Mouse (Mus musculus) embryonic facial prominence, embryonic 12.5 days (tissue): ENCODE data around the gene Myl6b. TPM values are rescaled to one million over a fixed set of nuclear protein-coding genes. Genes with fewer than 3 reads are reported as not detected.

Experiments used
- ATAC-seq: fragments of 200-750 bp; cut with Nextera tagmentation; 2 replicates; pipeline ENCODE4 v1.8.0; 2017; ENCODE audit not compliant: insufficient number of reproducible peaks, insufficient read depth, low FRiP score, low TSS enrichment
- H3K27ac ChIP-seq: fragments of 300-500 bp; sonication (generic); 2 replicates; pipeline ENCODE4 v1.5.1; 2016; ENCODE audit warnings: mild to moderate bottlenecking
- H3K27me3 ChIP-seq: fragments of 300-500 bp; sonication (generic); 2 replicates; pipeline ENCODE4 v1.6.1; 2016; ENCODE audit warnings: mild to moderate bottlenecking, moderate library complexity
- H3K36me3 ChIP-seq: fragments of 300-500 bp; sonication (generic); 2 replicates; pipeline ENCODE4 v1.6.1; 2016; ENCODE audit warnings: mild to moderate bottlenecking
- H3K4me1 ChIP-seq: fragments of 300-500 bp; sonication (generic); 2 replicates; pipeline ENCODE4 v1.6.1; 2016
- H3K4me2 ChIP-seq: fragments of 300-500 bp; sonication (generic); replicated peaks from 2 replicates; pipeline ENCODE4 v1.6.1; 2016; ENCODE audit warnings: mild to moderate bottlenecking, moderate library complexity
- H3K4me3 ChIP-seq: fragments of 300-500 bp; sonication (generic); 2 replicates; pipeline ENCODE4 v1.5.1; 2016; ENCODE audit warnings: mild to moderate bottlenecking
- H3K9ac ChIP-seq: fragments of 300-500 bp; sonication (generic); 2 replicates; pipeline ENCODE4 v1.6.1; 2016; ENCODE audit warnings: mild to moderate bottlenecking, moderate library complexity
- H3K9me3 ChIP-seq: fragments of 300-500 bp; sonication (generic); 2 replicates; pipeline ENCODE4 v1.6.1; 2016; ENCODE audit warnings: mild to moderate bottlenecking, moderate library complexity
- WGBS: fragments of 180-500 bp; shearing (Covaris S2); methylation state at CpG from one replicate; pipeline ENCODE4 v1.1.7; 2016; 5-methylcytosine and 5-hydroxymethylcytosine counted together
- polyA plus RNA-seq: library from polyadenylated mRNA; unstranded; fragments of >200 nt; fragmentation: Nextera tagmentation; extraction: Ambion mirVana; gene quantifications from 2 replicates; pipeline ENCODE4 v1.2.1, GENCODE M21; 2016

Myl6b gene
- 3.2 and 3.9 TPM in 2 replicates for polyA plus RNA-seq

DNA sequence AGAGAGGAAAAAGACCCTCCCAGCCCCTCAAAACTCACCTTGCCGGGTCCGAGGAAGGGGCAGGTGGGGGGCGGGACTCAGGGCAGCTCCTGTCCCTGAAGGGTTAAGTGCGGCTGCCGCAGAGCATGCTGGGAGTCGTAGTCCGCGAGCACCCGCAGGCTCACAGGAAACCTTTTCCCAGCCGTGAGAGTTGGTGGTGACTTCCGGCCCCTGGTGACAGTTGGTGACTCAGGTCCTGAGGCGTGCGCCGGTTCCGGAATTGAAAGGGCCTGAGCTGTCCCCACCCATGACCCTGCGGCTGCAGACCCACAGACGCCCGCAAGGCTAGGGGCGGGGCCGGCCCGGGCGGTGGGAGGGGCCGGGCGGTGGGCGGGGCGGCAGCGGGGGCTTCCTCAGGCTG is at the start of gene Myl6b:
Myl6b (minus strand) TSS at position 96 of the 400 bp plus-strand sequence.
- Histone ChIP-seq H3K27ac (peak within 1 kb of the TSS; percentile 85), H3K4me2 (peak within 1 kb of the TSS; percentile 61), H3K27me3 (no peaks in the 10 kb centered on the region), H3K36me3 (no peaks in the 10 kb centered on the region), H3K4me3 (peak within 1 kb of the TSS; percentile 55), H3K9me3 (no peaks in the 10 kb centered on the region), H3K9ac (peak within 1 kb of the TSS; percentile 58), H3K4me1 (peaks cover 13% of the 10 kb centered on the region)
- peak; percentile 78 for ATAC-seq
- WGBS = under 1% methylated on average over 27 of the region's 27 CpGs

DNA sequence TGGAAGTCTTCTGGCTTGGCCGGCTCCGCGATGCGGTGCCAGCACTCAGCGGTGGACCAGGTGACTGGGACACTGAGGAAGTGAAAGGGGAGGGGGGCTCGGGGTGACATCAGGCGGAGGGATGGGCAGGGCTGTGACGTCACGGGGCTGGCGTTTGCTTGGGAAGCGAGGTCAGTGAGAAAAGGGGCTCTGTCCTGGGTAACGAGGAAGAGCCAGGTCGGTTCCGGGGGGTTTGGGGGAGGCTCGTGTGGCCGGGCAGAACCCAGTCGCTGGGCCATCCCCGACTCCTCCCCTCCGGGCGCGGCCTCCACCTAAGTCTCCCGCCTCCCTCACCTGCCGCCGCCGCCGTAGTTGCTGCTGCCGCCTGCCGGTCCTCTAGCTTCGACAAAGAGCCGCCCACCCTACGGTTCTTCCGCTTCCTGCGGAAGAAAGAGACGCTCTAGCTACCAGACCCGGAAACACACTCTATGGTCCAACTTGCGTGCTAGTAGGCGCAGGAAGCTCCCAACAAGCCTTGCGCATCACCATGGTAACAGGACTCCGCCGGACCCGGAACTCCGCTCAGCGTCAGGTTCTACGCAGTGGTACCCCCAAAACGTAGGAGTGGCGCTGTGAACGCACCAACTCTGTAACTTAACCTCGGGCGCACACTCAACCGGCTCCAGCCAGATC is 49.0 kb upstream of the Myl6b start, which contains the start of gene Zc3h10:
Zc3h10 (minus strand) TSS at position 414 of the 672 bp plus-strand sequence.
- H3K4me2 ChIP-seq = peak within 1 kb of the TSS; percentile 80
- peak within 1 kb of the TSS; percentile 76 for H3K9ac ChIP-seq
- WGBS = under 1% methylated on average over 47 of the region's 50 CpGs
- peak within 1 kb of the TSS; percentile 53 for H3K4me3 ChIP-seq
- ATAC-seq = peak; percentile 80
- peak within 1 kb of the TSS; percentile 98 for H3K27ac ChIP-seq
- H3K27me3 ChIP-seq = no peaks in the 10 kb centered on the region
- peaks cover 28% of the 10 kb centered on the region for H3K36me3 ChIP-seq
- H3K4me1 ChIP-seq = peaks cover 8% of the 10 kb centered on the region
- no peaks in the 10 kb centered on the region for H3K9me3 ChIP-seq

DNA sequence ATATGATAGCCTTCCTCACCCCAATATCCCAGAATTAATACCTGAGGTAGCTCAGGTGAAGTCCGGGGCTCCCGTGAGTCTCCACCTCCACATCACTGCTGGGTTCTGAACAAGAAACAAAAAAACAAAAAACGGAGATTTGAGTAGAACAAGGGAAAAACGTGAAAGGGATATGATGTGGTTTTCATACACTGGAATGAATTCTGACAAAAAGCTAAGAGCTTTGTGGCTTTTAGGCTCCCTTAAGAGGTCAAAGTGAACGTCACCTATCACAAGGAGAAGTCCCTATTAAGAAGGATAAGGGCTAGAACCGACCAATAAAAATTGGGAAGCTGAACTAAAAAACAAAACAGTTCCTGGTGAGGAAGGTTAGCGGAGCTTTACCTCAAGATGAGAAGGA is 48.3 kb upstream of the Myl6b start:
- ATAC-seq = no peak
- H3K9me3 ChIP-seq = no peaks in the 10 kb centered on the region
- H3K9ac ChIP-seq = peak overlapping the region; percentile 76
- H3K4me1 ChIP-seq = peaks cover 8% of the 10 kb centered on the region
- H3K27ac ChIP-seq = peak overlapping the region; percentile 88
- no peaks in the 10 kb centered on the region for H3K27me3 ChIP-seq
- peaks cover 33% of the 10 kb centered on the region for H3K36me3 ChIP-seq
- peak overlapping the region; percentile 80 for H3K4me2 ChIP-seq
- peak overlapping the region; percentile 53 for H3K4me3 ChIP-seq
- 26% methylated on average over 7 of the region's 7 CpGs for WGBS

DNA sequence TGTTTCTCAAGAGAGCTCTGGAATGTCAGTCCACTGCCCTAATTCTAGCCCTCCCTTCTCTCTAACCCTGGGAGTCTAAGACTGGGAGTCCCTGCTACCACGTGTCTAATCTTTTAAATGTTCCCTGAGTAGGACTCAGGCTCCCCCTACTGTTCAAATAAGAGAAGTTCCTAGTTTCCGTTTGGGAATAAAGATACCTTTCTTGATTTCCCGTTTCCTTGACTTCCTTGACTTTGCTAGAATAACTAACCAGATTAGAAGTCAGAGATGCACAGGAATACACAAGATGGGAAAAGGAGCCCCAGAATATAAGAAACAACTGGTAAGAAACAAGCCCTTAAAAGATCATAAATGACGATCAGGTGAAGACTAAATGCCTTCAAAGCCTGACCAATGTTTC is 47.9 kb upstream of the Myl6b start:
- Histone ChIP-seq H3K4me2 (peak overlapping the region; percentile 80), H3K9ac (peak overlapping the region; percentile 76), H3K36me3 (peaks cover 34% of the 10 kb centered on the region), H3K9me3 (no peaks in the 10 kb centered on the region), H3K27me3 (no peaks in the 10 kb centered on the region), H3K4me1 (peaks cover 8% of the 10 kb centered on the region), H3K27ac (peak overlapping the region; percentile 88; the same call in 1 of the 2 replicates), H3K4me3 (peak overlapping the region; percentile 53)
- ATAC-seq = no peak
- 13% methylated on average over 4 of the region's 4 CpGs for WGBS

DNA sequence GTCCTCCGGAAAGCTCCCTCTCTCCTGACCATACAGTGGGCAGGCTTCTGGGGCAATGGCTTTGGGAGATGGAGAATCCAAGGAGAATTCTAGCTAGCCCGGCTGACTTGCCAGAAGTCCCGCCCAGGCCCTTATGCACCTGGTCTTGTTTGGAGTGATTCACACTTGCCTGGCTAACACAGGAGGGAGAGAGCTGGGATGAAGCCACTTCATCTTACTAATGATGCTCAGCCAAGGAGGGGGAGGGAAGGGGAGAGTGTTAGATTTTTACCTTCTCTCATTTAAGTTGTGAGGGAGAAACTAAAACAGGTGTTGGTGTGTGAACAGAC is 47.0 kb upstream of the Myl6b start:
- WGBS = 84% methylated on average over 3 of the region's 3 CpGs
- Histone ChIP-seq H3K9ac (no peak overlapping the region), H3K27me3 (no peaks in the 10 kb centered on the region), H3K4me2 (no peak overlapping the region), H3K4me3 (no peak overlapping the region), H3K36me3 (peaks cover 40% of the 10 kb centered on the region), H3K27ac (no peak overlapping the region), H3K9me3 (no peaks in the 10 kb centered on the region), H3K4me1 (peaks cover 8% of the 10 kb centered on the region)
- no peak for ATAC-seq

DNA sequence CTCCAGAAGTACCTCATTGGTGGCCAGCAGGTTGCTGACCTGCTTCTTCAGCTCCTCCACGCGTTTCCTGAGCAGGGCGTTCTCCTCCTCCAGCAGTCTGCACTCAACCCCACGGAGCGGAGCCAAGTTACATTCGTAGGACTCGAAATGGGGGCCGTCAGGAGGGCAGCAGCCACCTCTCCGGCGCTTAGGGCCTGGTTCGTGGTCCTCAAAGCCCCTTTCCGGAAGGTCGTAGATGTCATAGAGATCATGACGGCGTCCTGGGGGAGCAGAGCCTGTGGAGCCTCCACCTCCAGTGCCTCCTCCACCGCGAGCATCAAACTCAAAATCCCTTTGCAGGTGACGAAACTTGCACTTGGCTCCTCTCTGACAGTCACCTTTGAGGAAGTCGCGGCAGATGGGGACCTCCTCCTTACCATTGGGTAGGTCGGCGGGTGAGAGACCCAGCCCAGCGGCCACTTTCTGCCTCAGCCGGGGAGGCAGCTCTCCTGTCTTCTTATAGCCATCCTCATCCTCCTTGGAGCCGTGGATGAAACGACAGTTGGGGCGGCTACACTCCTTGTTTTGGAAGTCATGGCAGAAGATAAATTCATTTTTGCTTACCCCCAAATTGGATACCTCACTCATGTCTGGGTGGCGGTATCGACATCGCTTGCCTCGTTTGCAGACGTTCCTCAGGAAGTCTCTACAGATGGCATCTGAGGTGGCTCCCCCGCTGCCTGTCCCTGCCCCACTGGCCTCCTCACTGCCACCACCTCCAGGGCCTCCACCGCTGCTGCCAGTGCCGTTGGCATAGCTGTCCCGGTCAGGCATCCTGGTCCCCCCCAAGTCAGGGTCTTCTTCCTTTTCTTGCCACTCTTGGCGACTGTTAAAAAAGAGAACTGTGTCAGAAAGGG is 46.4 kb upstream of the Myl6b start:
- H3K4me3 ChIP-seq = no peak overlapping the region
- no peak overlapping the region for H3K4me2 ChIP-seq
- no peak overlapping the region for H3K9ac ChIP-seq
- peaks cover 8% of the 10 kb centered on the region for H3K4me1 ChIP-seq
- WGBS = 95% methylated on average over 37 of the region's 37 CpGs
- ATAC-seq = no peak
- no peaks in the 10 kb centered on the region for H3K9me3 ChIP-seq
- H3K36me3 ChIP-seq = peaks cover 40% of the 10 kb centered on the region
- H3K27me3 ChIP-seq = no peaks in the 10 kb centered on the region
- no peak overlapping the region for H3K27ac ChIP-seq

DNA sequence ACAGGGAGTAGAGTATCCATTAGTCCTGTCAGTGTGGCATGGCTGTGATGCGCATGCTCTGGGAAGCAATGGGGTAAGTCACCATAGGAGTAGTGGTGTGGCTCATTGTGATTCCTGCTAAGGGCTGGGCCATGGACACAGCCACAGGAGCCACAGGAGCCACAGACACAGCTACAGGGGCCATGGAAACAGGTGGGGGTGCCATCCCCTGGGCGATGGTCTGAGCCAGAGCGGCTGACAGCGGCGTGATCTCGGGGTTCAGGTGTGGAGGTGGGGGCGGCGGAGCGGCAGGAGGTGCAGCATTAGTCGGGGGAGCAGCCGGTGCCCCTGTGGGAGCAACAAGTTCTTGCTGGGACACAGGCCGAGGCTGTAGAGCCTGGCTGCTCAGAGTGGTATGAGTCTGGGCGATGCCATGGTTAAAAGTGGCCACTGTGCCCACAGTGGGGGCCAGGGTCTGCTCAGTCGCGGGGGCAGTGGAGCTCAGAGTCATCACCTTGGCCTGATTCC is 45.7 kb upstream of the Myl6b start:
- no peak for ATAC-seq
- Histone ChIP-seq H3K9me3 (no peaks in the 10 kb centered on the region), H3K36me3 (peaks cover 40% of the 10 kb centered on the region), H3K4me1 (peaks cover 8% of the 10 kb centered on the region), H3K9ac (no peak overlapping the region), H3K27me3 (no peaks in the 10 kb centered on the region), H3K4me2 (no peak overlapping the region), H3K27ac (no peak overlapping the region), H3K4me3 (no peak overlapping the region)
- 97% methylated on average over 15 of the region's 15 CpGs for WGBS

DNA sequence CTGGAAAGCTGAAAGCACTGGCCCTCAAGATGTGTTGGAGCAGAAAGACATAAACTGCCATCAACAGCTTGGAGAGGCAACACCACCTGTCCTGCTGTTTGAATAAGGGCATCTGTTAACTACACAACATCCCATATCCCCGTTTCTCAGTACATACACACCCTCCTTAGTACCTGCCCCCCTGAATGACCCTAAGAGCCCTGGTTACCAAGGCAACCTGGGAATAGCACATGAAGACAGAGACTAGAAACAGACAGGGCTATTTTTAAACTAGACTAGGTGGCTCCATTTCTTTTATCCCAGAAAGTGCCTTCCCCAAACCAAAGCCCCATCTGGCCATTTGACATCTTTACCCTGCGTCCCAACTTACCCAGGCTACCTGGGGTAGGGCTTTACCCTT is 44.6 kb upstream of the Myl6b start:
- WGBS = 64% methylated on average over 2 of the region's 2 CpGs
- H3K4me3 ChIP-seq = no peak overlapping the region
- H3K9ac ChIP-seq = no peak overlapping the region
- H3K4me1 ChIP-seq = peaks cover 8% of the 10 kb centered on the region
- H3K36me3 ChIP-seq = peaks cover 40% of the 10 kb centered on the region
- ATAC-seq = no peak
- no peaks in the 10 kb centered on the region for H3K9me3 ChIP-seq
- H3K4me2 ChIP-seq = no peak overlapping the region
- H3K27me3 ChIP-seq = no peaks in the 10 kb centered on the region
- no peak overlapping the region for H3K27ac ChIP-seq

DNA sequence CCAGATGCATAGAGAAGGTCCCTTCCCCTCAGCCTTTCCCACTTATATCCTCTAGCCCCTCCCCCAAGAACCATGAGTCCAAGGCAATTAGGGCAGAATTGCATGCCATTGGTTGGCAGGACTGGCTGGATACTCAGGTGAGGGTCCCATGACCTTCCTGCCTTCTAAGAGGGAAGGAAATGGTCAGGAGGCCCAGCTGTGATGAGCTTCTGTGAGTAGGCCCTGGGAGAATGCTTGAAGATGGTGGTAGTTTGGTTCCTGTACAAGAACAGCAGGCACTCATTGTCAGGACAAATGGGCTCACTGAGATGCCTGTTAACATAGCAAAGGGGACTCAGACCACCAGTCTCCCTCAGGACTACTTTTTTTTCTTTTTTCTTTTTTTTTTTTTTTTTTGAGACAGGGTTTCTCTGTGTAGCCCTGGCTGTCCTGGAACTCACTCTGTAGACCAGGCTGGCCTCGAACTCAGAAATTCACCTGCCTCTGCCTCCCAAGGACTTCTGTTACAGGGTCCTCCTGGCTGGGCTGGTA is 39.9 kb upstream of the Myl6b start:
- no peaks in the 10 kb centered on the region for H3K9me3 ChIP-seq
- WGBS = 87% methylated on average over 1 of the region's 1 CpGs
- H3K9ac ChIP-seq = no peak overlapping the region
- no peak overlapping the region for H3K4me2 ChIP-seq
- no peaks in the 10 kb centered on the region for H3K27me3 ChIP-seq
- no peak overlapping the region for H3K4me3 ChIP-seq
- H3K36me3 ChIP-seq = peaks cover 19% of the 10 kb centered on the region
- no peak for ATAC-seq
- H3K27ac ChIP-seq = no peak overlapping the region
- H3K4me1 ChIP-seq = no peaks in the 10 kb centered on the region

DNA sequence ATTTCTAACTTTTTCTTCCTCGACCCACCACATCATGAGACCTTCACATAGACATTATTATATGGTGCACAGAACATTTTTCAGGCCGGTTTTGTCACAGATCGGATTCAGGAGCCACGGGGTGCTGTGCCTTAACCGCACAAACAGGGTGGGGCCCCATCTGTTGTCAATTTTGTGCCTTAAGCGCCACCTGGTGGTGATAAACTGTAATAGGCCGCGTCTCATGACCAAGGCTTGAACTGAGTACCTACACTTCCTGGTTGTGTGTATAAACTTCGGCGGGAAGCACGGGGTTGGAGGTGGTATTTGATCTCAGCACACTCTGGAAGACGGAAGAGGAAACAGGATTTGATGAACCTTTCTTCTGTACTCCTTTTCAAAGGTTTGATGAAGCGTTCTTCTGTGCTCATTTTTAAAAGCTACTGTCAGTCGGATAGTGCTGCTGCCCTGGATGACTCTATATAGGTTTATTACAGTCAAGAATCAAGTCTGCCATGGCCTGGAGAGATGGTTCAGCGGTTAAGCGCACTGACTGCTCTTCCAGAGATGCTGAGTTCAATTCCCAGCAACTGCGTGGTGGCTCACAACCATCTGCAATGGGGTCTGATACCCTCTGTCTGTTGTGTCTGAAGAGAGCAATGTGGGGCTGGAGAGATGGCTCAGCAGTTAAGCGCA is 37.9 kb upstream of the Myl6b start:
- peak; percentile 85; the same call in 1 of the 2 replicates for ATAC-seq
- Histone ChIP-seq H3K27ac (peak overlapping the region; percentile 64; the same call in 1 of the 2 replicates), H3K27me3 (no peaks in the 10 kb centered on the region), H3K4me2 (peak overlapping the region; percentile 39), H3K36me3 (peaks cover 6% of the 10 kb centered on the region; the same call in 1 of the 2 replicates), H3K4me1 (no peaks in the 10 kb centered on the region), H3K4me3 (no peak overlapping the region), H3K9ac (no peak overlapping the region), H3K9me3 (no peaks in the 10 kb centered on the region)
- 15% methylated on average over 18 of the region's 18 CpGs for WGBS

DNA sequence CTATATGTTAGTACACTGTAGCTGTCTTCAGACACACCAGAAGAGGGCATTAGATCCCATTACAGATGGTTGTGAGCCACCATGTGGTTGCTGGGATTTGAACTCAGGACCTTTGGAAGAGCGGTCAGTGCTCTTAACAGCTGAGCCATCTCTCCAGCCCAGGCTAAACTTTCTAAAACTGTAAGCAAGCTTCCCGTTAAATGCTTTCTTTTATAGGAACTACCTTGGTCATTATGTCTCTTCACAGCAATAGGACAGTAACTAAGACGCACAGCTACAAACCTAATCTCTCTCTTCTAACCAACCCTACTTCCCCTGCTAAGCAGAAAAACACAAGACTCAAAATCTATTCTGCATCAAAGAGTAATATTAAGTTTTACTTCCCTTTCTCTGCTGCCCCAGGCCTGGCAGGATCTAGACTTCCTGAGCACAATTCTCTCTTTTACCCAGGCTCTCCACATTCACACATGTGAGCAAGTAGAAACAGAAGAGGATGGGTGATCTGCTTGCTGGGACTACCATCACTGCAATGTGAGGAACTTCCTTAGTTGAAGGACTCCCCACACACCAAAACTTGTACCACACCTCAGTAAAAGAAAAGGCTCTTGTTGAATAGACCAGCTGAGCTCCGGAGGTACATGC is 37.3 kb upstream of the Myl6b start:
- Histone ChIP-seq H3K4me1 (no peaks in the 10 kb centered on the region), H3K9ac (no peak overlapping the region), H3K4me2 (peak overlapping the region; percentile 39), H3K9me3 (no peaks in the 10 kb centered on the region), H3K27me3 (no peaks in the 10 kb centered on the region), H3K4me3 (no peak overlapping the region), H3K27ac (peak overlapping the region; percentile 64; the same call in 1 of the 2 replicates), H3K36me3 (no peaks in the 10 kb centered on the region)
- 73% methylated on average over 4 of the region's 4 CpGs for WGBS
- ATAC-seq = no peak; the same call in 1 of the 2 replicates
